Mouse (Mus musculus): ENCODE measurements around the gene Mark4.

DNA sequence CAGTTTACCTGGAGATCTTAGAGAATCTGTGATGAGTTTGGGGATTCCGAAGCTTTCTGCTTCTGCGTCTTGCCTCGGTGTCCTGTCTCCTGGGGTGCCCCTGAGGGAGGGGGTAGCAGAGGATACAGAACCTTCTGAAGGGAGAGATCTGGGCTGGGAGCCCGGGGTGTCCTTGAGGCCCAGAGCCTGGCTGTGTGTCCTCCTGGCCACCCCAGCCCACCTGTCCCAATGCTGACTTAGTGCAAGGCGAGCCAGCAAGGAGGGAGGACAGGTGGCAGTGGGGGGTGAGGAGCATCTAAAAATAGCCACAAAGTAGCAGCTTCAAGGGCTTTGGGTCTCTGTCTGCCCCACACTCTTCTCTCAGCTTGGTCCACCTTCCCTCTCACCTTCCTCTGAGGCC lies 46.8 kb downstream of the Mark4 start:
- TF ChIP-seq POLR2A (IDR thresholded peaks at IDR 0.05; ENCODE audit: low read depth, low read length): no peak
- TF ChIP-seq CTCF (IDR thresholded peaks at IDR 0.05; ENCODE audit: borderline replicate concordance, insufficient read depth, low read length): no peak
